Mouse (Mus musculus) testis, adult 2 months (tissue): ENCODE results near the gene Olfr455.

Experiments
- CTCF ChIP-seq: fragments of 200-500 bp; IDR thresholded peaks from 2 replicates; pipeline ENCODE4 v1.5.1; 2012; ENCODE audit warnings: low read depth, mild to moderate bottlenecking, inconsistent platforms, low read length, moderate library complexity; ENCODE audit not compliant: control insufficient read depth, insufficient read depth, insufficient replicate concordance
- POLR2A ChIP-seq: fragments of 200-500 bp; IDR thresholded peaks from 2 replicates; pipeline ENCODE4 v1.6.1; 2012; ENCODE audit warnings: low read depth, mild to moderate bottlenecking, inconsistent platforms, low read length, moderate library complexity; ENCODE audit not compliant: control insufficient read depth

DNA sequence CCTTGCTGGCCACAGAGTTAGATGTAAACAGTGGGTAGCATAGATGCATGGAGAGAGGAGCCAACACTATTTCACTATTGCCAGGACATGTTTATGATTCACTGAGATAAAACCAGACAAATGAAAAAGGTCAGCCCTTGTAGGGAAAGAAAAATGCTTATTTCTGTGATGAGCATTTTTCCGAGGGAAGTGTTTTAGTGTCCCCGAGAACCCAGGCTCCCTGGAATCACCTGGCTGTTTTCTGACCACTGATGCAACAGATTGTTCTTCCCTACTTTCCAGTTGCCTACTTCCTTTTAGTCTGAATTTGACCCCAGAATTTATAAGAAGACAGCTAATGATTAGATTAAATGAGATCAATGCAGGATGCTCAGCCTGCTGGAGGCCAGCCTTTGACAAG is 1.2 kb downstream of the Olfr455 start:
- TF ChIP-seq CTCF, result no peak
- no peak for TF ChIP-seq POLR2A
